Comparison of ENCODE assay signal across 32 mouse cellular contexts in the genomic region with DNA sequence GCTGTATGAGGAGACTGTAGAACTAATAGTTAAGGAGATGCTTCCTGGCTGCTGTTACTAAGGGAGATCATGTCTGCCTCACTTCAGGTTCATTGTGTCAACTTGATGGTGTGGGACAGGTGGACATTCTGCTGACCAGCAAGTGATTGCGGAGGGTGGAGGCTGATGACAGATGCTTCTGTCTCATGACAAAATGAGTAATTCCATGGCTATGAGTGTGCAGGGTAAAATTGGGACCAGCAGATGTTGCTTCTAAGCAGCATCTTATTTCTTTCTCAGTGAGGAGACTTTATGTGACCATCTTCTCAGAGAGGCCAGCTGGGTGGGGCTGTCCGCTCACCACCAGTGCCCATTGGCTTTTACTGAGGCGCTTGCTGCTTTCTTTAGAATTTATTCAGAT. TPM values are rescaled to one million over a fixed set of nuclear protein-coding genes. Genes with fewer than 3 reads are reported as not detected.
DNase-seq lines count a peak whose midpoint lies in the region; ATAC-seq and TF ChIP-seq lines count a peak whose summit lies in the region.
"Had no signal": no experiment of that assay in that cellular context is flagged by ENCODE, and none has a peak within 500 bp of the region (broad histone marks: within the 10 kb centered on the region; RNA-seq: fewer than 3 reads in every experiment).

No protein-coding gene starts in this region.

- H3K27me3 ChIP-seq in limb, embryonic 14.5 days (ENCODE audit: control insufficient read depth, insufficient read depth, low read length) = no peaks in the 10 kb centered on the region
- no peaks in the 10 kb centered on the region for H3K27me3 ChIP-seq in limb, embryonic 10.5 days (ENCODE audit: low read depth, poor library complexity, severe bottlenecking)
- H3K27me3 ChIP-seq: CH12.LX; forebrain, embryonic 15.5 days; heart, embryonic 13.5 days; liver, embryonic 15.5 days; midbrain, embryonic 15.5 days had no signal

- ATAC-seq in limb, embryonic 14.5 days (ENCODE audit: low FRiP score, low read depth) = peak; percentile 67; the same call in 1 of the 2 replicates
- ATAC-seq: activated CD4-positive, CD25-positive, alpha-beta regulatory T cell, adult 4 months; forebrain, embryonic 15.5 days; intestine, postnatal 0 days; midbrain, embryonic 15.5 days had no signal

- H3K36me3 ChIP-seq in limb, embryonic 14.5 days (ENCODE audit: control insufficient read depth, insufficient read depth, low read length) = peaks cover 42% of the 10 kb centered on the region
- H3K36me3 ChIP-seq in limb, embryonic 10.5 days = peaks cover 58% of the 10 kb centered on the region
- H3K36me3 ChIP-seq: liver, embryonic 15.5 days had no signal

- H3K4me1 ChIP-seq in limb, embryonic 14.5 days (ENCODE audit: control insufficient read depth, insufficient read depth, low read length) = no peaks in the 10 kb centered on the region
- no peaks in the 10 kb centered on the region for H3K4me1 ChIP-seq in limb, embryonic 10.5 days
- H3K4me1 ChIP-seq: heart, embryonic 13.5 days; liver, embryonic 15.5 days; midbrain, embryonic 15.5 days had no signal

- no peak overlapping the region for H3K9ac ChIP-seq in limb, embryonic 14.5 days (ENCODE audit: low read depth, low read length, severe bottlenecking)
- H3K9ac ChIP-seq: forebrain, embryonic 15.5 days; heart, embryonic 13.5 days; hindbrain, embryonic 14.5 days; liver, embryonic 15.5 days; lung, embryonic 14.5 days; midbrain, embryonic 15.5 days had no signal

- no peak overlapping the region for H3K4me3 ChIP-seq in limb, embryonic 14.5 days (replicated peaks; ENCODE audit: low read length)
- H3K4me3 ChIP-seq in limb, embryonic 10.5 days = no peak overlapping the region
- H3K4me3 ChIP-seq: forebrain, embryonic 15.5 days; heart, adult 2 months; heart, embryonic 13.5 days; liver, embryonic 15.5 days; midbrain, embryonic 10.5 days; midbrain, embryonic 15.5 days had no signal

- WGBS in limb, embryonic 14.5 days = 92% methylated on average over 3 of the region's 3 CpGs
- 94% methylated on average over 3 of the region's 3 CpGs for WGBS in limb, embryonic 10.5 days

- H3K9me3 ChIP-seq in limb, embryonic 14.5 days (ENCODE audit: control insufficient read depth, low read length) = no peaks in the 10 kb centered on the region
- no peaks in the 10 kb centered on the region for H3K9me3 ChIP-seq in limb, embryonic 10.5 days (replicated peaks)
- H3K9me3 ChIP-seq: forebrain, embryonic 15.5 days; heart, embryonic 13.5 days; liver, embryonic 15.5 days; midbrain, embryonic 10.5 days; midbrain, embryonic 15.5 days had no signal

- TF ChIP-seq POLR2A in limb, embryonic 14.5 days (IDR thresholded peaks at IDR 0.05; ENCODE audit: borderline replicate concordance, extremely low read depth, insufficient read depth, insufficient read length) = no peak

- peak; percentile 28 to 30 for DNase-seq in frontal cortex, postnatal 36 days (ENCODE audit: low spot score in 2 of 2)
- no peak for DNase-seq in frontal cortex, postnatal 10 days (ENCODE audit: low spot score in 2 of 2)
- DNase-seq in limb, embryonic 14.5 days (ENCODE audit: low spot score) = no peak
- DNase-seq in limb, embryonic 10.5 days (ENCODE audit: low spot score) = no peak
- peak; percentile 61 for DNase-seq in brain, adult 2 months (ENCODE audit: low read depth, low spot score)
- DNase-seq in telencephalon, adult 2 months (ENCODE audit: low read depth, low spot score) = peak; percentile 28
- DNase-seq in spleen, postnatal 10 days (ENCODE audit: low spot score in 2 of 2) = no peak
- DNase-seq: adrenal gland, adult 2 months; adrenal gland, postnatal 36 days; B cell, adult 2 months; cerebellum, adult 2 months; cerebellum, postnatal 14 days; gastrocnemius, postnatal 10 days; heart, adult 2 months; heart, postnatal 10 days; kidney, adult 9 months; kidney, postnatal 10 days; layer of hippocampus, postnatal 36 days; lung, embryonic 14.5 days; lung, postnatal 14 days had no signal

- no peak overlapping the region for H3K4me2 ChIP-seq in limb, embryonic 14.5 days (replicated peaks; ENCODE audit: low read depth, low read length, severe bottlenecking)
- H3K4me2 ChIP-seq: forebrain, embryonic 15.5 days; heart, embryonic 13.5 days; hindbrain, embryonic 14.5 days; liver, embryonic 15.5 days; lung, embryonic 14.5 days; midbrain, embryonic 15.5 days had no signal

- no peak overlapping the region for H3K27ac ChIP-seq in limb, embryonic 14.5 days (replicated peaks; ENCODE audit: low read depth, low read length)
- no peak overlapping the region for H3K27ac ChIP-seq in limb, embryonic 10.5 days
- H3K27ac ChIP-seq: forebrain, embryonic 15.5 days; heart, adult 2 months; heart, embryonic 13.5 days; hindbrain, embryonic 14.5 days; liver, embryonic 15.5 days; midbrain, embryonic 10.5 days; midbrain, embryonic 15.5 days had no signal

RNA-seq across cellular contexts. Expression of a gene that starts 19.8 kb away (rescaled TPM):
- 0.24 and 0.30 TPM in 2 replicates for polyA plus RNA-seq in limb, embryonic 14.5 days (2012; rRNA removed)
- polyA plus RNA-seq in limb, embryonic 14.5 days (2014; fragmentation: Nextera tagmentation; extraction: Ambion mirVana) = 0.36 TPM in 2 replicates
- polyA plus RNA-seq in limb, embryonic 10.5 days (2016; fragmentation: Nextera tagmentation; extraction: Ambion mirVana) = 0.13 and 0.21 TPM in 2 replicates
- polyA plus RNA-seq: activated CD4-positive, CD25-positive, alpha-beta regulatory T cell, adult 4 months; adrenal gland, adult 2 months; heart, embryonic 13.5 days; large intestine, adult 2 months; liver, adult 2 months; liver, embryonic 15.5 days; thymus, postnatal 0 days had no signal

RNA-seq across cellular contexts. Expression of a gene that starts 45.9 kb away (rescaled TPM):
- 11.5 and 11.6 TPM in 2 replicates for polyA plus RNA-seq in limb, embryonic 14.5 days (2012; rRNA removed)
- polyA plus RNA-seq in limb, embryonic 14.5 days (2014; fragmentation: Nextera tagmentation; extraction: Ambion mirVana) = 10.8 and 10.9 TPM in 2 replicates
- 17.3 and 18.4 TPM in 2 replicates for polyA plus RNA-seq in limb, embryonic 10.5 days (2016; fragmentation: Nextera tagmentation; extraction: Ambion mirVana)

Comparison
In these comparisons a context has a peak if more than half of its experiments do, and no peak if none do; other contexts are left out.
1. DNase-seq: peak in frontal cortex, postnatal 36 days (2 of 2), brain, adult 2 months (single experiment) and telencephalon, adult 2 months (single experiment); none in frontal cortex, postnatal 10 days (0 of 2), limb, embryonic 14.5 days (single experiment), limb, embryonic 10.5 days (single experiment) and spleen, postnatal 10 days (0 of 2).